Mouse (Mus musculus) neural tube, embryonic 13.5 days (tissue): ENCODE measurements around the gene Gpc4. TPM values are rescaled to one million over a fixed set of nuclear protein-coding genes. Genes with fewer than 3 reads are reported as not detected.

Experiments
- ATAC-seq: fragments of 200-750 bp; cut with Nextera tagmentation; 2 replicates; pipeline ENCODE4 v1.8.0; 2017; ENCODE audit warnings: low read depth, mild to moderate bottlenecking, moderate TSS enrichment, moderate library complexity
- H3K27ac ChIP-seq: fragments of 300-500 bp; sonication (generic); replicated peaks from 2 replicates; pipeline ENCODE4 v1.5.1; 2015; ENCODE audit warnings: moderate library complexity, mild to moderate bottlenecking, inconsistent platforms
- H3K27me3 ChIP-seq: fragments of 300-500 bp; sonication (generic); 2 replicates; pipeline ENCODE4 v1.6.1; 2015; ENCODE audit warnings: mild to moderate bottlenecking, inconsistent platforms
- H3K36me3 ChIP-seq: fragments of 300-500 bp; sonication (generic); 2 replicates; pipeline ENCODE4 v1.6.1; 2015; ENCODE audit warnings: mild to moderate bottlenecking, inconsistent platforms
- H3K4me1 ChIP-seq: fragments of 300-500 bp; sonication (generic); replicated peaks from 2 replicates; pipeline ENCODE4 v1.6.1; 2015; ENCODE audit warnings: inconsistent platforms
- H3K4me2 ChIP-seq: fragments of 300-500 bp; sonication (generic); 2 replicates; pipeline ENCODE4 v1.6.1; 2015; ENCODE audit warnings: inconsistent platforms, mild to moderate bottlenecking, moderate library complexity
- H3K4me3 ChIP-seq: fragments of 300-500 bp; sonication (generic); 2 replicates; pipeline ENCODE4 v1.5.1; 2015; ENCODE audit warnings: mild to moderate bottlenecking, inconsistent platforms
- H3K9ac ChIP-seq: fragments of 300-500 bp; sonication (generic); 2 replicates; pipeline ENCODE4 v1.6.1; 2015; ENCODE audit warnings: moderate library complexity, mild to moderate bottlenecking, inconsistent platforms
- H3K9me3 ChIP-seq: fragments of 300-500 bp; sonication (generic); 2 replicates; pipeline ENCODE4 v1.6.1; 2016; ENCODE audit warnings: inconsistent platforms
- WGBS: fragments of 180-500 bp; shearing (Covaris S2); methylation state at CpG from one replicate; pipeline ENCODE4 v1.1.7; 2015; 5-methylcytosine and 5-hydroxymethylcytosine counted together
- polyA plus RNA-seq: library from polyadenylated mRNA; unstranded; fragments of >200 nt; fragmentation: Nextera tagmentation; extraction: Ambion mirVana; gene quantifications from 2 replicates; pipeline ENCODE4 v1.2.1, GENCODE M21; 2015

Gpc4 gene
- 14.4 and 18.1 TPM in 2 replicates for polyA plus RNA-seq

DNA sequence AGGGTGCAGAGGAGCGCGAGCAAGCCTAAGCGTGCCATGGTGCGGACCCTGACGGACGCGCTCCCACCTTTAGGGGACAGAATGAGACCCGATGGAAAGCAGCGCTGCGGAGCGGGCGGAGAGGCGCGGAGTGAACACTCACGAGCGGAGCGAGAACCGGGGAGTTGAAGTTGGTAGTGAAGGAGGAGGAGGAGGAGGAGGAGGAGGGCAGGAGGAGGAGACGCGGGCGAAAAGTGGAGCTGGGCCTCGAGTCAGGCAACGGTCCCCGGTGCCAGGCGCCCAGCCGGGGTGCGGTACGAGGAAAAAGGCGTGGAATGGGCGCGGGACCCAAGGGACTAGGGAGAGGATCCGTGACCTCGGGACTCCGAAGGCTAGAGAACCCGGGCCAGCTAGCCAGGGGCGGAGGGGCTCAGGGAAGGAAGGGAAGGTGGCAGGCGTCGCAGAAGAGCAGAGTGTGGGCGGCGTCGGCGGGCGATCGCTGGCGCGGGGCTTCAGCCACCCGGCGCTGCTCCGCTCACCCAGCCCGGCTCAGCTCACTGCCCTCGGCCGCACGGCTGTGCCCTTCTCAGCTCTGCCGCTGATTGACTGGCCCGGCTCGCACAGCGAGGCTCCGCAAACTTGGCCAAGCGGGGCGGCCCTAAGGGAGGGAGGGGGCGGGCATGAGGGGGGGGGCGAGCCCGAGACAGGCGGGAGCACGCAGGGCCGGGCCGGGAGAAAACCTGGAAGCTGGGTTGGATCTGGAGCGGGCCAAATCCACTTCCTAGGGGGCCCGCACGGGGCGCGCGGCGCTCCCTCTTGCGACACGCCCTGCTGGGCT lies at the start of gene Gpc4:
Gene Gpc4 (minus strand): TSS at position 515 of the 817 bp plus-strand sequence.
- H3K27ac ChIP-seq: no peak within 1 kb of the TSS
- H3K4me3 ChIP-seq: peak within 1 kb of the TSS; percentile 49

DNA sequence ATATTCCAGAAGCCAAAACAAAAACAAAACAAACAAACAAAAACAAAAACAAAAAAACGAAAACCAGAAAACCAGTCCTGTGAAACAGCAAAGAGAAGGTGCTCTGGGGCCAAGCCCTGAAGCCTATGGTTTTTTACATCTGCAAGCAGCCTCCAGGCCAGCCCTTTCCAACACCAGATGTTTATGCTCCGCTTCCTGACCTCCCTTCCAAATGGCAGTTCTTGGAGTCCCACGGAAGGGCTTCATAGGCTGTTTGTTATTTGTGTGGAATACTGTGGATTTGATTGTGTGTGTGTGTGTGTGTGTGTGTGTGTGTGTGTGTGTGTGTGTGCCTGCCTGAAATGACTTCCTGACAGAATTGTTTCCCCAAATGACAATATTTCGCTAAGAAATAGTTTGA lies 47.8 kb upstream of the Gpc4 start:
- Histone ChIP-seq H3K9ac (no peak overlapping the region), H3K4me2 (no peak overlapping the region), H3K27ac (no peak overlapping the region), H3K4me1 (no peaks in the 10 kb centered on the region), H3K27me3 (no peaks in the 10 kb centered on the region), H3K4me3 (no peak overlapping the region), H3K36me3 (no peaks in the 10 kb centered on the region), H3K9me3 (no peaks in the 10 kb centered on the region)
- 80% methylated on average over 4 of the region's 4 CpGs for WGBS
- ATAC-seq: no peak

More for the DNA sequence above, at the start of gene Gpc4:
- WGBS: 25% methylated on average over 54 of the region's 76 CpGs
- peak; percentile 92 for ATAC-seq
- no peaks in the 10 kb centered on the region for H3K36me3 ChIP-seq
- peak within 1 kb of the TSS; percentile 74 for H3K4me2 ChIP-seq
- H3K9me3 ChIP-seq: no peaks in the 10 kb centered on the region
- peaks cover 38% of the 10 kb centered on the region for H3K27me3 ChIP-seq
- 0 out of 2 replicates have a peak, but pooled peaks cover 5% of the 10 kb centered on the region for H3K4me1 ChIP-seq
- H3K9ac ChIP-seq: peak within 1 kb of the TSS; percentile 61

DNA sequence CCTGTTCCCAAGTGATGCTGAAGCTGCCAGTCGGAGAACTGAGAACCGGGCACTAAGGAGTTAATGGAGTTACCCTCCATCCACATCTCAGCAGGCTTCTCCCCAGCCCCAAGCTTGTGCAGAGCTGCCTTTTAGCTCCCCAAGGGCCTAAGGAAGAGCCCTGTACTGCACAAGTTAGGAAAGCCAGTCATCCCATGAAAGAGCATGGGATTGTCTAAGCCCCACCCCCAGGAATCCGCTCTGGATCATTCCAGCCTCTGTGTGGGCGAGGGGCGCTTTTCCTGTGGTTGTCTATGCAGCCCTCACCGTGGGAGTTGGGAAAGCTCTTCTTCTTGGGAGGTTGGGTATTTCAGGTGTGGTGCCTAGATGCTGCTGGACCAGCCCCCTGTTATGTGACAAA lies 34.8 kb upstream of the Gpc4 start:
- Histone ChIP-seq H3K9ac (no peak overlapping the region), H3K4me3 (no peak overlapping the region), H3K36me3 (no peaks in the 10 kb centered on the region), H3K4me1 (peaks cover 4% of the 10 kb centered on the region), H3K4me2 (no peak overlapping the region), H3K9me3 (no peaks in the 10 kb centered on the region), H3K27me3 (no peaks in the 10 kb centered on the region), H3K27ac (no peak overlapping the region)
- WGBS: 33% methylated on average over 6 of the region's 6 CpGs
- ATAC-seq: no peak

DNA sequence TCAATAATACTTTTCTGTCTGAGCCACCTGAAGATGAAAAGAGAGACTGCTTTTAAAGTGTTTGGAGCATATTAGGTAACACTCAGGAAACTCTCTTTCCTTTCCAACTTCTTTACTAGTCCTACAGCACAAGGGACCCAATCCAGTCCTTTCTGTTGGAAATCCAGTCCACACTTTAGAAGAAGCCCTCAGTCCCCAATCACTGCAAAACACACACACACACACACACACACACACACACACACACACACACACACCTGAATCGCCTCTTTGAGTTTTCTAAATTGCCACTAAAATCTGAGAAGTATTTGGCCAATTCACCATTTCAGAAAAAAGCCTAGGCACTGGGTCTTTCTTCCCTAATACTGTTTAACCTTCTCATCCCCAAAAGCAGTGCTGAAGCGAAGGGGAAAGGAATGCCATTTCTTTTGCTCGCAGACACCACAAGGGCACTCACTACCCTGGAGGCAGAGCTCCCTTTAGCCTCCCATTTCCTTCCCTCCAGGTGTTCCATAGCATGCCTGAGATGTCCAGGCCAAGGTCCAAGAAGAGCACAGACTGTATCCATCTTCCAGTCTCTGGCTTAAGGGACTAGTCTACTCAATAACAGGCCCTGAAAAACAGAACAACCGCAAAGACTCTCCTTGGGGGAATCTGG lies 28.4 kb upstream of the Gpc4 start:
- H3K4me1 ChIP-seq: no peaks in the 10 kb centered on the region; the same call in 1 of the 2 replicates
- ATAC-seq: no peak
- WGBS: 26% methylated on average over 4 of the region's 4 CpGs
- H3K27ac ChIP-seq: no peak overlapping the region
- 0 out of 2 replicates have a peak, but pooled peaks cover 6% of the 10 kb centered on the region for H3K27me3 ChIP-seq
- H3K9me3 ChIP-seq: no peaks in the 10 kb centered on the region
- H3K4me3 ChIP-seq: no peak overlapping the region
- no peak overlapping the region for H3K9ac ChIP-seq
- H3K4me2 ChIP-seq: no peak overlapping the region; the same call in 1 of the 2 replicates
- no peaks in the 10 kb centered on the region for H3K36me3 ChIP-seq

DNA sequence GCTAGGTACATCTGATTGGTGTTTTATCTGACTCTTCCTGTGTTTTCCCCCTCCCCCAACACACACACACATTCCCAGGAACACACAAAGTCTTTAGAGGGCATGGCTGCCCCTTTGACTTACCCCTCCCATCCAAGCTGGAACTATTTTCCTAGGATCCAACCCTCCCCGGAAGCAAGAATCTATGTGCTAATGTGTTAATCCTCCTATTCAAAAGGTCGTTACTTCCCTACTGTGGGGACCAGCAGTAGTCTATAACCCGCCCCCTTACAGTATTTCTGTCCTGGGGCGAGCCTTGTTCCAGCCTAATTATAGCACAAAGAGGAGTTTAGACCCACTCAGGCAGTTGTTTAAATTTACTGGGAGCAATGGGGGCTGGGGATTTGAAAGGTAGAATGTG lies 24.0 kb upstream of the Gpc4 start:
- Histone ChIP-seq H3K4me3 (no peak overlapping the region), H3K27ac (no peak overlapping the region), H3K9ac (no peak overlapping the region), H3K4me2 (no peak overlapping the region), H3K9me3 (no peaks in the 10 kb centered on the region), H3K27me3 (peaks cover 10% of the 10 kb centered on the region; the same call in 1 of the 2 replicates), H3K4me1 (no peaks in the 10 kb centered on the region; the same call in 1 of the 2 replicates), H3K36me3 (no peaks in the 10 kb centered on the region)
- ATAC-seq: no peak
- WGBS: 11% methylated on average over 4 of the region's 4 CpGs

DNA sequence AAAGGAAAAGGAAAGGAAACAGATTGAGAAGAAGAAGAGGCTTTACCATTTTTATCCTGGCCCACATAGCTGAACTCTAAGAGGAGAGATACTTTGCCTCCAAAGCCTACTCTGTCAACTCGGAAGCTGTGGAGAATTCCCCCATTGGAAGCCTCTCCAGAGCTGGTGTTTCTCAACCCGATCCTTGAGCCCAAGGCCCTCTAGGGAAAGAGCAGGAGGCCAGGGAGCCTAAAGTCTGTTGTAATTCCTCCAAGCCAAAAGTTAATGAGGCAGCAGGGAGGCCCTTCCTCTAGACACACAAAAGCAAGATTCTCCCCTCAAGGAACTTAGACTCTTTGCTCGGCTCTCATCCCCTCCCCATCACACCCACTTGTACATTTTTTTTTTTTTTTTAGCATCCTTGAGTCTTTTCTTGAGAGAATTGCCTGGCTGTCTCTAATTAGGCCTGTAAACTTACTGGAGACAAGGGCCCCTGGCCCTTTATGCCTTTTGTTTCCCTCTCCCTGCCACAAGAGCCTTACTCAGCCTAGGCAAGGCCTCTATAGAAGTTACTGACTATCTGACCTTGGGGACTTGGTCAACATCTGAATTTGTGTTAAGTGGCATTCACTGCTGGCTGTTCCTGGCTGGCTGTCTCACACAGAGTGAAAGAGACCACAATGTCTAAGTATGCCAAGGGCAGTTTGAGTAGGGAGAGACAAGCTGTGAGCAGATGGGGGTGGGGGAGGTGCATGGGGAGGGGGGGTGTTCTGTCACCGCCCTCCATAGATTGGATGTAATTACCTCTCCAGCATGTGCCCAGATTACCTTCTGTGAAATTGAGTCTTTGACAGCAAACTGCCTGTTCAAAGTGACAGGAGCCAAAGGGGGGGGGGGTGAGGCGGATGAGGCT lies 18.7 kb upstream of the Gpc4 start:
- no peaks in the 10 kb centered on the region for H3K9me3 ChIP-seq
- no peak overlapping the region for H3K4me3 ChIP-seq
- 29% methylated on average over 5 of the region's 5 CpGs for WGBS
- no peaks in the 10 kb centered on the region for H3K36me3 ChIP-seq
- peak; percentile 27; the same call in 1 of the 2 replicates for ATAC-seq
- no peak overlapping the region for H3K27ac ChIP-seq
- H3K4me2 ChIP-seq: no peak overlapping the region
- peaks cover 5% of the 10 kb centered on the region; the same call in 1 of the 2 replicates for H3K27me3 ChIP-seq
- no peaks in the 10 kb centered on the region for H3K4me1 ChIP-seq
- no peak overlapping the region for H3K9ac ChIP-seq

DNA sequence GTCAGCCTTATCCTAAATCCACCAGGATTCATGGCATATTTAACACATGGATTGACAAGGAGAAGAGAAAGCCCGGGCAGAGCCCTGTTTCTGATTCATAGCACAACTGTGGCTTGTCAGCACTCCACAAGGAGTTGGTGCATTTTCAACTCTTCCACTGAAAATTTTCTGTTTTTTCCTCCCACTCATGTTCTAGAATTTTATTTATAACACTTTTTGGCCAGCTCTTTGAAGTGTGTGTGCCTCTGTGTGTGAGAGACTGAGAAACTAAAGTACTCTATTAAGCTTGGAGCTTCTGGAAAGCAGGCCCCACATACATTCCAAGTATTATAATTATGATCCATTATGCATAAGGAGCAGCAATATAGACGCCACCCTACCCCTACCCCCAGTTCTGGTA lies 16.3 kb upstream of the Gpc4 start:
- 76% methylated on average over 2 of the region's 2 CpGs for WGBS
- Histone ChIP-seq H3K36me3 (no peaks in the 10 kb centered on the region), H3K4me2 (no peak overlapping the region), H3K27ac (no peak overlapping the region), H3K9me3 (no peaks in the 10 kb centered on the region), H3K4me3 (no peak overlapping the region), H3K9ac (no peak overlapping the region), H3K4me1 (no peaks in the 10 kb centered on the region), H3K27me3 (no peaks in the 10 kb centered on the region)
- no peak for ATAC-seq

DNA sequence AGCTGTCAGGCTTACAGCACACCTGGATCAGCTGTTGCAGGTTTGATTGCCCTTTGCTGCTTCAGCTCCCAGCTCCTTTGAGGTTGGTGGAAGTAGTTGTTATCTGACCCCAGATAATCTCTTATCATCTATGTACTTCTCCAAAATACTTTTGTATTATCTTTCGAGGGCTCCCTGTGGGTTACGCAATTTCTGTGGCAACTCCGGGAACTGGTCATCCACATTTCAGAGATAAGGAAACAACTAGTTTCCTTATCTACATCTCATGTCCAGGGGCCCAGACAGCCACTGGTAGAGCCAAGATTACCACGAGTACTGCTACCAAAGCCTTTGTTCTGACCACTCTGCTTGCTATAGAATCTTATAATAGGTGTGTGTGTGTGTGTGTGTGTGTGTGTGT lies 12.0 kb upstream of the Gpc4 start:
- Histone ChIP-seq H3K9ac (no peak overlapping the region), H3K4me2 (no peak overlapping the region), H3K27ac (no peak overlapping the region), H3K4me1 (no peaks in the 10 kb centered on the region), H3K27me3 (no peaks in the 10 kb centered on the region), H3K36me3 (no peaks in the 10 kb centered on the region), H3K4me3 (no peak overlapping the region), H3K9me3 (no peaks in the 10 kb centered on the region)
- WGBS: 87% methylated on average over 4 of the region's 4 CpGs
- ATAC-seq: no peak

DNA sequence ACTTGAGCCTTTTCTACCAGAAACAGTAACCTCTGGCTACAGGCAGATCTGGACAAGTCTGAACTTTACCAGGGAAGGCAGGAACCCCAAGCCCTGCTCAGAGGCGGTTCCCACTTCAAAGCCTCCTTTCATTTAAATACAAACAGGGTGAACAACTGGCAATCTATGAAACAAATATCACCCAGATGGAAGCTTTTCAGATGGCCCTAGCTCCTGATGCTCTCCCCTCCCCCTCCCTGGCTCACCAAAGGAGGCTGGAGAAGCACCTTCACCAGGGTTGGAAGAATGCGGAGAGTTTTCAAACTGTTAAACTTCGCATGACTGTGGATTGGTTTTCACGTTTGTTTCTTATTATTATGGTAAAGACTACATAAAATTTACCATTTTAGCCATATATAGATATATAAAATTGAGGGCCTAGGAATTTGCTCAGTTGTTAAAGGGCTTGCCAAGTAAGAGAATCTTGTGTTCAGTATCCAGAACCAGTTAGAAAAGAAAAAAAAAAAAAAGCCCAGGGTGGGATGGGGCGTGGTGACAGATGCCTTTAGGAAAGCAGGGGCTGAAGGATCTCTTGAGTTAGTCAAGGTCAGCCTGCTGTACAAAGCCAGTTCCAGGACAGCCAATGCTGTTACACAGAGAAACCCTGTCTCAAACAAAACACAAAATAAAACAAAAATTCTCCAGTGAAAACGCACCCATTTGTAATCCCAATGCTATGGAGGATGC lies 2.6 kb upstream of the Gpc4 start:
- no peak for ATAC-seq
- WGBS: 35% methylated on average over 6 of the region's 6 CpGs

DNA sequence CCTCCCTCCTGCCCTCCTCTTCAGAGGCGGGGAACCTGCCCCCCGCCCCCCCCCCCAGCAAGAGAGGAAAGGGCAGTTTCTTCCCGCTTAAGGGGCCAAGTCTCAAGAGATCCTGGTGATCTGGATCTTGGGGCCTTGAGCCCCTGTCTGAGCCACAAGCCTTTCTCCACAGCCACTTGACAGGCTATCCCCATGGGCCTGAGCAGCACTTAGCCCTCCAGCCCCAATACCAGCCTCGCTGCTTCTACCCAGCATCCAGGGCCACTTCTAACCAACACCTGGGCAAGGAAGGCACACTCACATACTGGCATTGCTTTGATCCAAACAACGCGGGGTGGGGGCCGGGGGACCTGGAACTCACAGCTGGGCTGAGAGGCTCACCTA lies 495 bp upstream of the Gpc4 start:
- Histone ChIP-seq H3K4me1 (0 out of 2 replicates have a peak, but pooled peaks cover 5% of the 10 kb centered on the region), H3K4me2 (peak overlapping the region; percentile 74), H3K27ac (no peak overlapping the region), H3K4me3 (peak overlapping the region; percentile 49), H3K36me3 (no peaks in the 10 kb centered on the region), H3K27me3 (peaks cover 38% of the 10 kb centered on the region), H3K9me3 (no peaks in the 10 kb centered on the region), H3K9ac (peak overlapping the region; percentile 61; the same call in 1 of the 2 replicates)
- 41% methylated on average over 4 of the region's 7 CpGs for WGBS
- ATAC-seq: peak; percentile 49

More for the DNA sequence above, 2.6 kb upstream of the Gpc4 start:
- Histone ChIP-seq H3K27me3 (peaks cover 35% of the 10 kb centered on the region), H3K9me3 (no peaks in the 10 kb centered on the region), H3K4me1 (0 out of 2 replicates have a peak, but pooled peaks cover 5% of the 10 kb centered on the region), H3K36me3 (no peaks in the 10 kb centered on the region), H3K4me2 (no peak overlapping the region), H3K27ac (no peak overlapping the region), H3K4me3 (no peak overlapping the region), H3K9ac (no peak overlapping the region)

DNA sequence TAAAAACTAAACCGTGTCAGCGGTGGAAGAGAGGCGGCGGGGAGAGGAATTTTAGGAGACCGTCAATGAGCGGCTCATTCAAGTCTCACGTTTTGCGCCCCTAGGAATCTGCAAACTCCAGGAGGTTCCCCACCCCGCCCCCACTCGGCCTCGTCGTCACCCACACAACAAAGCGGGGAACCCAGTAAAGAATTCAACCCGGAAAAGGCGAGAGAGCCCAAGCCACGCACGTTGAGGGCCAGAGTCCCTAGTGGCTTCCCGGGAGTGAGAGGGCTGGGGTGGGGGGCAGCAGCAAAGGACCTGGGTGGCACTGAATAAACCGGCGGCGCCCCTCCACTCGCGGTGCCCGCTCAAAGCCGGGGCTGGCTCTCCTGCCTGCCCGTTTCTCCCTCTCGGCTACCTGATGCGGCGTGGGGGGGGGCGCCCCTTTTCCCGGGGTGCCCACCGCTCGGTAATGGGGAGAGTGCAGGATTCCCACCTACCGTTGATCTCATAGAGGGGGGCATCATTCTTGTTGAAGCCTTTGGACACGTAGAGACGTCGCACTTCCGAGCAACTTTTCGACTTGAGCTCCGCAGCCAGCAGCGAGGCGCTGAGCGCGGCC lies 816 bp downstream of the Gpc4 start:
- ATAC-seq: peak; percentile 34; the same call in 1 of the 2 replicates
- H3K4me1 ChIP-seq: 0 out of 2 replicates have a peak, but pooled peaks cover 5% of the 10 kb centered on the region
- peak overlapping the region; percentile 74 for H3K4me2 ChIP-seq
- H3K36me3 ChIP-seq: no peaks in the 10 kb centered on the region
- no peak overlapping the region for H3K27ac ChIP-seq
- H3K9me3 ChIP-seq: no peaks in the 10 kb centered on the region
- H3K27me3 ChIP-seq: peaks cover 38% of the 10 kb centered on the region
- H3K9ac ChIP-seq: peak overlapping the region; percentile 61
- peak overlapping the region; percentile 49 for H3K4me3 ChIP-seq
- 21% methylated on average over 44 of the region's 44 CpGs for WGBS
